In the genomic region with DNA sequence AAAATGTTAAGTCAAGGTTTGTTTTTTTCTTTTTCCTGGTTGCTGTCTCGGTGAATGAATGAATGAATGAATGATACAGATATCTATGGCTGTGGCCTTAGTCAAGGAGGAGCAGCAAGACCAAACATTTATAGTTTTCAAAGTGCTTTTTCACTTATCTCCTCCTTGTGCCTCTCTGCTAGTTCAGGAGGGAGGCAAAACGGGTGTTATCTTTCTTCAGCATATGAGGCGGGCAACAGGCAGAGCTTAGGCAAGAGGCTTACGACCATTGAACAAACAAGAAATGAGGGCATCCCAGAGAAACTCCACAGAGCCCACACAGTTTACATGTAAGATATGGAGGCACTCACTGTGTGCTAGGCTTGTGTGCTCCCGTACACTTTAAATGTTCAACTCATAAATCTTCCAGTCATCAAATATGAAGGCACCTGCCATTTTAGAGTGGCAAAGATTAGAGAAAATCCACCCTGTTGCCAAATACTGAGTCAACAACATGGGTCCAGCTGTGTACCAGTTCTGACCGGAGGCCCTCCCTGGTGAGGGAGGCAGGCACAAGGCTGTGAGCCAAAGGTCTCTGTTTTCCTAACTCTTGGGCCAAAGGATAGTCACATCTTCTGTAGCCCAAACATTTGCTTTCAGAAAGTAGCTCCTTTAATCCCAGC, we compare ENCODE assay signal across 10 mouse cellular contexts. TPM values are rescaled to one million over a fixed set of nuclear protein-coding genes. Genes with fewer than 3 reads are reported as not detected.
DNase-seq lines count a peak whose midpoint lies in the region; ATAC-seq lines count a peak whose summit lies in the region.
"Had no signal": no experiment of that assay in that cellular context is flagged by ENCODE, and none has a peak within 500 bp of the region (broad histone marks: within the 10 kb centered on the region; RNA-seq: fewer than 3 reads in every experiment).

No protein-coding gene starts in this region.

- WGBS in kidney, embryonic 15.5 days = 73% methylated on average over 6 of the region's 6 CpGs
- WGBS in liver, embryonic 16.5 days (ENCODE audit: insufficient replicate concordance) = 14% methylated on average over 6 of the region's 6 CpGs

- DNase-seq in adrenal gland, postnatal 10 days = peak; percentile 59
- no peak for DNase-seq in adrenal gland, adult 18-20 months (ENCODE audit: low spot score in 2 of 2)
- DNase-seq in kidney, adult 8-10 months = peak; percentile 76 to 80
- peak; percentile 80 for DNase-seq in c-Kit-positive CD71-positive TER-119-positive erythroid progenitor cells, embryonic 14.5 days (ENCODE audit: low spot score)
- DNase-seq in gastrocnemius, adult 8-10 months (ENCODE audit: low spot score in 2 of 2) = no peak
- no peak for DNase-seq in left cerebral cortex, postnatal 4 days
- DNase-seq: gastrocnemius, postnatal 14 days; midbrain, embryonic 14.5 days had no signal

- peaks cover 73% of the 10 kb centered on the region for H3K4me1 ChIP-seq in kidney, embryonic 15.5 days
- H3K4me1 ChIP-seq in liver, embryonic 16.5 days (ENCODE audit: control insufficient read depth, low read depth, low read length) = peaks cover 98% of the 10 kb centered on the region

- no peak overlapping the region for H3K4me2 ChIP-seq in kidney, embryonic 15.5 days
- peak overlapping the region; percentile 50 for H3K4me2 ChIP-seq in liver, embryonic 16.5 days (ENCODE audit: low read depth, low read length)

- ATAC-seq in kidney, embryonic 15.5 days (replicated peaks; ENCODE audit: low FRiP score) = no peak; the same call in 1 of the 2 replicates
- peak; percentile 73 for ATAC-seq in liver, embryonic 16.5 days (ENCODE audit: low read depth)

- H3K9me3 ChIP-seq in kidney, embryonic 15.5 days (replicated peaks) = no peaks in the 10 kb centered on the region
- no peaks in the 10 kb centered on the region for H3K9me3 ChIP-seq in liver, embryonic 16.5 days (replicated peaks; ENCODE audit: control insufficient read depth, low read length)

- no peaks in the 10 kb centered on the region for H3K27me3 ChIP-seq in kidney, embryonic 15.5 days
- H3K27me3 ChIP-seq in liver, embryonic 16.5 days (ENCODE audit: control insufficient read depth, insufficient read depth, low read depth, low read length) = no peaks in the 10 kb centered on the region

- no peak overlapping the region for H3K9ac ChIP-seq in kidney, embryonic 15.5 days
- peak overlapping the region; percentile 70 for H3K9ac ChIP-seq in liver, embryonic 16.5 days (ENCODE audit: low read depth, low read length)

- intact Hi-C loops in left cerebral cortex, postnatal 4 days (cut with DNase I) = no loop called here

- H3K4me3 ChIP-seq in kidney, embryonic 15.5 days (replicated peaks) = no peak overlapping the region
- H3K4me3 ChIP-seq in liver, embryonic 16.5 days (ENCODE audit: low read depth, low read length) = peak overlapping the region; percentile 21

- H3K27ac ChIP-seq in kidney, embryonic 15.5 days = no peak overlapping the region
- peak overlapping the region; percentile 99 for H3K27ac ChIP-seq in liver, embryonic 16.5 days (ENCODE audit: low read length)

- H3K36me3 ChIP-seq in kidney, embryonic 15.5 days = peaks cover 9% of the 10 kb centered on the region
- peaks cover 4% of the 10 kb centered on the region; the same call in 1 of the 2 replicates for H3K36me3 ChIP-seq in liver, embryonic 16.5 days (ENCODE audit: control insufficient read depth, insufficient read depth)

RNA-seq across cellular contexts. Expression of gene Bcl2l1, which starts 17.2 kb away (rescaled TPM):
- total RNA-seq in adrenal gland, postnatal 10 days (2021) = 10 to 100 TPM; 49.3 to 56.2 TPM
- 10 to 100 TPM; 63.6 to 73.5 TPM for total RNA-seq in adrenal gland, adult 18-20 months (2021)
- 99.5 and 106 TPM in 2 replicates for polyA plus RNA-seq in kidney, embryonic 15.5 days (2015; fragmentation: Nextera tagmentation; extraction: Ambion mirVana)
- 213 and 241 TPM in 2 replicates for polyA plus RNA-seq in liver, embryonic 16.5 days (2015; fragmentation: Nextera tagmentation; extraction: Ambion mirVana)
- total RNA-seq in gastrocnemius, adult 8-10 months (2022) = 10 to 100 TPM in 3 of 4 experiments, 1 to 10 TPM in 1; 9.1 to 17.5 (median 15.4) TPM
- total RNA-seq in left cerebral cortex, postnatal 4 days (2021) = 100 to 1,000 TPM; 113 to 116 TPM

RNA-seq across cellular contexts. Expression of gene Tpx2, which starts 33.4 kb away (rescaled TPM):
- 10 to 100 TPM; 18.4 to 21.4 TPM for total RNA-seq in adrenal gland, postnatal 10 days (2021)
- 1 to 10 TPM; 1.2 to 2.3 TPM for total RNA-seq in adrenal gland, adult 18-20 months (2021)
- polyA plus RNA-seq in kidney, embryonic 15.5 days (2015; fragmentation: Nextera tagmentation; extraction: Ambion mirVana) = 88.5 and 98.2 TPM in 2 replicates
- 57.7 and 58.9 TPM in 2 replicates for polyA plus RNA-seq in liver, embryonic 16.5 days (2015; fragmentation: Nextera tagmentation; extraction: Ambion mirVana)
- total RNA-seq in gastrocnemius, adult 8-10 months (2022) = 1 to 10 TPM; 1.1 to 4.8 (median 3.1) TPM
- 10 to 100 TPM in 1 of 2 experiments, 1 to 10 TPM in 1; 9.8 to 11.0 TPM for total RNA-seq in left cerebral cortex, postnatal 4 days (2021)

Comparison
In these comparisons a context has a peak if more than half of its experiments do, and no peak if none do; other contexts are left out.
1. DNase-seq: peak in adrenal gland, postnatal 10 days (single experiment), kidney, adult 8-10 months (2 of 2) and c-Kit-positive CD71-positive TER-119-positive erythroid progenitor cells, embryonic 14.5 days (single experiment); none in adrenal gland, adult 18-20 months (0 of 2), gastrocnemius, adult 8-10 months (0 of 2) and left cerebral cortex, postnatal 4 days (single experiment).